Mouse (Mus musculus): ENCODE data around the gene Aldh5a1.

DNA sequence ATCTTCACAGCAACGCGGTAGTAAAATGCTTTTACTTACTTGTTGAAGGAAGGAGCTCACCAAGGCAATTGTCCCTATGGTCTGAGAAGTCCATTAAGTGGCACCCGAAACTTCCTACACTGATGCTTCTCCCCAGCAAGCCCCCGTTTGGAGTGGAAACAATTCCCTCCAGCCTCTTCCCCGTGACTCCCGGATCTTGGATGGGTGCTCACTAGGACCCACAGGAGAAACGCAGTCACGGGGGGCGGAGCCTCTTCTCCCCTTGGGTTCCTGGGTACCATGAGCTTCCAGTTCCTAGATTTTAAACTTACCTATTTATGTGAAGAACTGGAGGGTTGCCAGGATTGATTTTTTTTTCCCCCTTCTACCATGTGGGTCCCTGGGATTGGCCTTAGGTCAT is 2.0 kb upstream of the Aldh5a1 start:
- TF ChIP-seq CTCF (IDR thresholded peaks at IDR 0.05; ENCODE audit: insufficient read depth, low read length) (no peak), POLR2A (IDR thresholded peaks at IDR 0.05; ENCODE audit: borderline replicate concordance, extremely low read depth, low read depth, low read length) (no peak)
